Mouse (Mus musculus) stomach, embryonic 16.5 days (tissue): ENCODE results near the gene Agxt. TPM values are rescaled to one million over a fixed set of nuclear protein-coding genes. Genes with fewer than 3 reads are reported as not detected.
A peak's percentile ranks its signal among the peaks of the same experiment; 100 is the strongest.

ENCODE experiments used
- ATAC-seq: fragments of 200-750 bp; cut with Nextera tagmentation; 2 replicates; pipeline ENCODE4 v1.8.0; 2017; ENCODE audit warnings: moderate number of reproducible peaks, moderate TSS enrichment; ENCODE audit not compliant: insufficient read depth, low FRiP score
- H3K27ac ChIP-seq: fragments of 300-500 bp; sonication (generic); 2 replicates; pipeline ENCODE4 v1.5.1; 2014; ENCODE audit warnings: low read length
- H3K27me3 ChIP-seq: fragments of 300-500 bp; sonication (generic); 2 replicates; pipeline ENCODE4 v1.6.1; 2014; ENCODE audit warnings: low read length, control low read depth, mixed read lengths; ENCODE audit not compliant: control insufficient read depth, insufficient read depth
- H3K36me3 ChIP-seq: fragments of 300-500 bp; sonication (generic); 2 replicates; pipeline ENCODE4 v1.6.1; 2014; ENCODE audit warnings: low read length; ENCODE audit not compliant: control insufficient read depth, insufficient read depth
- H3K4me1 ChIP-seq: fragments of 300-500 bp; sonication (generic); 2 replicates; pipeline ENCODE4 v1.6.1; 2014; ENCODE audit warnings: low read length, control low read depth, mixed read lengths; ENCODE audit not compliant: control insufficient read depth, insufficient read depth
- H3K4me2 ChIP-seq: fragments of 300-500 bp; sonication (generic); 2 replicates; pipeline ENCODE4 v1.6.1; 2014; ENCODE audit warnings: low read depth, low read length, mixed read lengths
- H3K4me3 ChIP-seq: fragments of 300-500 bp; sonication (generic); replicated peaks from 2 replicates; pipeline ENCODE4 v1.5.1; 2014; ENCODE audit warnings: mild to moderate bottlenecking, low read length
- H3K9ac ChIP-seq: fragments of 300-500 bp; sonication (generic); 2 replicates; pipeline ENCODE4 v1.6.1; 2014; ENCODE audit warnings: low read length
- H3K9me3 ChIP-seq: fragments of 300-500 bp; sonication (generic); replicated peaks from 2 replicates; pipeline ENCODE4 v1.6.1; 2016; ENCODE audit warnings: low read length, control low read depth; ENCODE audit not compliant: control insufficient read depth
- WGBS: fragments of 180-500 bp; shearing (Covaris S2); extraction: QIAGEN DNeasy Blood & Tissue Kit; methylation state at CpG from one replicate; pipeline ENCODE4 v1.1.7; 2014; 5-methylcytosine and 5-hydroxymethylcytosine counted together
- polyA plus RNA-seq: library from polyadenylated mRNA; unstranded; fragments of >200 nt; fragmentation: Nextera tagmentation; extraction: Ambion mirVana; gene quantifications from 2 replicates; pipeline ENCODE4 v1.2.1, GENCODE M21; 2015

Agxt gene
- polyA plus RNA-seq, 1 experiment from 2014 or later, result 0.53 TPM

DNA sequence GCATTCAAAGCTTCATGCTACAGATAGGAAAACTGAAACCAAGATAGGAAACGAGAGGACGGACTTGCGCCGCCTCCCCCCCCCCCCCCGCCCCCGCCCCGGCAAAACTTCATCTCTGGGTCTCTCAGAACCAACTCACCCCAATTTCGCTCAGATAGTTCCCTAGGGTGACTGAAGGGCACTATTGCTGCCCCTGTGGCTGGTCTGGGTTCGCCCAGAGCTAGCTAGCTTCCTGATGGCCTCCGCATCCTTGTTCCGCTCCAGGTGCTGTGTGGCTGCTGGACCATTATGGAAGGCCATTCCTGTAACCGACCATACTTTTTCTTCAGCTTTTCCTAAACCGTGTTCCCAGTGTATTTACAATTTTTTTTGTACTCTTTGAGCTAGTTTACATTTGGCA lies 19.6 kb upstream of the Agxt start:
- peak overlapping the region; percentile 65 for H3K4me2 ChIP-seq
- H3K9ac ChIP-seq, result peak overlapping the region; percentile 54; the same call in 1 of the 2 replicates
- no peak overlapping the region for H3K27ac ChIP-seq
- ATAC-seq, result no peak
- H3K4me3 ChIP-seq, result peak overlapping the region; percentile 40
- H3K4me1 ChIP-seq, result peaks cover 5% of the 10 kb centered on the region; the same call in 1 of the 2 replicates
- 22% methylated on average over 13 of the region's 13 CpGs for WGBS
- H3K27me3 ChIP-seq, result no peaks in the 10 kb centered on the region
- H3K36me3 ChIP-seq, result no peaks in the 10 kb centered on the region
- H3K9me3 ChIP-seq, result peaks cover 4% of the 10 kb centered on the region; the same call in 1 of the 2 replicates

DNA sequence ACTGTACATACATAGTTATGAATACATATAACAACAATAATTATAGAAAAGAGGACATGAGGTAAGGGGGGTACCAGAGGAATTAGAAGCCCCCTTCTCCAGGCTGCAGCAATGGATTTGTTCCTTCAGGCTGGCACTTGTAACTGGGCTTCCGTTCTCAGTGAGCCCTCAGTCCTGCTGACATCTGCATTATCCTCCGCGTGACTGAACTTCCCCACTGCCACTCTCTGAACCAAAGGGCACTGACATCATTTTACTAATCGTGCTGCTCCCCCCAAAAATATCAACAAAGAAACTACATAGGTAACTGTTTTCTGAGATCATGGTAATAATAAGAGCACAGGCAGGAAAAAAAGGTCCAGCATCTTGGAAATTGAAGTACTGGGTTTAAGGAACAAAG lies 16.2 kb upstream of the Agxt start:
- no peak for ATAC-seq
- WGBS, result 43% methylated on average over 4 of the region's 4 CpGs
- Histone ChIP-seq H3K4me3 (no peak overlapping the region), H3K9me3 (no peaks in the 10 kb centered on the region), H3K9ac (no peak overlapping the region), H3K4me2 (no peak overlapping the region), H3K36me3 (no peaks in the 10 kb centered on the region), H3K4me1 (peaks cover 5% of the 10 kb centered on the region; the same call in 1 of the 2 replicates), H3K27me3 (no peaks in the 10 kb centered on the region), H3K27ac (no peak overlapping the region)

DNA sequence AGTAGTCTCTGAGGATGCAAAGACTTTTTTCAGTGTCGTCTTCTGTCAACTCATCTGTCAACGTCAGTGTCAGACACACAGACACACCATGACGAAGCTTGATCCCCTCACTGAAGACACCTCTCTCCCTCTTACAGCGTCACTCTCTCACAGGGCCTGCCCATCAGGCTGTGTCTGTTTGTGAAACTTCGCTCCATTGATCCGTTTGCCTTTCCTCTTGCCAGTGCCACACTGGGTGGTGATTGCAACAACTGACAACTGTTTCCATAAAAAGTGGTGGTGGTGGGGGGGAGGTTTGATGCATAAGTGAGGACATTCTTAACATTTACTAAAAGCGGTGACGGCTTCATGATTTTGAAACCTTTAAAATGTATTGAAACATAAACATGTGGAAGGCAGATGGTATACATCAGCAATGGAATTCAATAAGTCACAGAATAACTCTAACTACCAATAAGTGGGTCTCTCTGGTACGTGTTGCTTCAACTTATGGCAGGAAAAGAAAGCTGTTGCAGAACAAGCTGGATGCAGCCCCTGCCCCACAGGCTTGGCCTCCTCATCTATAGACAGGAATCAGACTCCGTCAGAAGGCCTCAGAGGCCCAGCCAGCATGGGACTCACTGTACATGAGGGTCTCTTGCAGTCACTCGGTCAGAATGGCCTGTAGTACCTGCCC lies 11.7 kb upstream of the Agxt start:
- Histone ChIP-seq H3K9ac (no peak overlapping the region), H3K4me3 (no peak overlapping the region), H3K4me2 (no peak overlapping the region), H3K4me1 (no peaks in the 10 kb centered on the region), H3K9me3 (no peaks in the 10 kb centered on the region), H3K36me3 (no peaks in the 10 kb centered on the region), H3K27ac (no peak overlapping the region), H3K27me3 (no peaks in the 10 kb centered on the region)
- no peak for ATAC-seq
- 58% methylated on average over 11 of the region's 11 CpGs for WGBS

DNA sequence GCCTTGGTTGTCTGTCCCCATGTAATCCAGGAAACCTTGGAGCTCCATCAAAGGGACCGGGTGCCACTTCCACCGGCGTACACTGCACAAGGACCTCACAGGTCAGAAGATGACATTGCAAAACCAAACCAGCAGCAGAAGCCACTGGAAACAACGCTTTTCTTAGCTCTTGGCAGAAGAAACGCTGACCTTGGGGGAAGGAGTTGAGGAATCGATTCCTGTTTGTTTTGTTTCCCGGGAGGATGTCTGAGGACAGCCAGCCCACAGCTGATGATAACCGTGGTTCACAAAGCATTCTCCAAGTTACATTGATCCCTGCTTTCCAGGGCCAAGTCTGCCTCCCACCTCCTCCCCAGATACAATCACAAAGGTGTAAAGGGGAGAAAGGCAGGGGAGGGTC lies 11.0 kb upstream of the Agxt start:
- H3K36me3 ChIP-seq, result no peaks in the 10 kb centered on the region
- H3K9me3 ChIP-seq, result no peaks in the 10 kb centered on the region
- peaks cover 3% of the 10 kb centered on the region; the same call in 1 of the 2 replicates for H3K4me1 ChIP-seq
- no peak overlapping the region for H3K4me3 ChIP-seq
- no peak overlapping the region for H3K9ac ChIP-seq
- no peak overlapping the region for H3K4me2 ChIP-seq
- no peak for ATAC-seq
- no peaks in the 10 kb centered on the region for H3K27me3 ChIP-seq
- 53% methylated on average over 8 of the region's 8 CpGs for WGBS
- no peak overlapping the region for H3K27ac ChIP-seq

DNA sequence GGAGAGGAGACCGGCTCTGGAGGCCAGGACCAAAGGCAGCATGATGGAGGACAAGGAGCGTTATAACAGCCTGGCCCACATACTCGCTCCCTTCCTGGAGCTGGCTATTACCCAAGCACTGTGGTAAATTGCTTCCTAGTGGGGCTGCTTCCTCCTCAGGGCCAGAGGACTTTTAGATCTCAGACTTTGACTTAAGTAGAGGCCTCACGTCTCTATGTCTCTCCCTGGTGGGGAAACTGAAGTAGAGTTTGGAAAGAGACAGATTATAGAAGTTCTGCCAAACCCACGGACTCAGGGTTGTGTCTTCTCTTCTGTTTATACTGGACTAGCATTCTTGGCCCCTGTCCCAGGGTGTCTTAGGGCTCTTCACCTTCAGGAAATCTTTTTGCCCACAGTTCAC lies 9.8 kb upstream of the Agxt start:
- H3K9me3 ChIP-seq, result no peaks in the 10 kb centered on the region
- H3K4me3 ChIP-seq, result no peak overlapping the region
- H3K27me3 ChIP-seq, result no peaks in the 10 kb centered on the region
- H3K9ac ChIP-seq, result no peak overlapping the region
- ATAC-seq, result no peak
- no peak overlapping the region for H3K4me2 ChIP-seq
- no peaks in the 10 kb centered on the region for H3K36me3 ChIP-seq
- 52% methylated on average over 5 of the region's 5 CpGs for whole genome bisulfite sequencing
- H3K27ac ChIP-seq, result no peak overlapping the region
- peaks cover 5% of the 10 kb centered on the region; the same call in 1 of the 2 replicates for H3K4me1 ChIP-seq

DNA sequence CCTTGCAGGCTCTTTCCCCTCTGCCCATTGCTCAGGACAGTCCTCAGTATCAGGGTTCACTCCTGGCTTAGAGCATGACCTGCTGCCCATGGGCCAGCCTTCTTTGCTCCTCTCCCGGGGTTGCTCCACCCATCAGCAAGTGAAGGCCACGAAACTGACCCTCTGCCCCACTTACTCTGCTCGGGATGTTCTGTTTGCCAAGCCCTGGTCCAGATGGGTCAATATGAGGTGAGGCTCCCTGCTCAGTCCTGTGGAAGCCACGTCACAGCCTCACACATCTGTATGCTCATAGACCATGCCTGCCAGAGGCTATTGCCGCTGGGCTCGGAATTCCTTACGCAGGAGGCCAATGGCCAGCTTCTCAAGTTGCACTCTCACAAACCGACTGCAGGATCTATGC lies 6.8 kb upstream of the Agxt start:
- no peaks in the 10 kb centered on the region for H3K9me3 ChIP-seq
- 79% methylated on average over 8 of the region's 8 CpGs for WGBS
- no peaks in the 10 kb centered on the region for H3K27me3 ChIP-seq
- H3K9ac ChIP-seq, result no peak overlapping the region
- H3K27ac ChIP-seq, result no peak overlapping the region
- H3K4me1 ChIP-seq, result peaks cover 5% of the 10 kb centered on the region; the same call in 1 of the 2 replicates
- H3K4me3 ChIP-seq, result no peak overlapping the region
- H3K4me2 ChIP-seq, result no peak overlapping the region
- ATAC-seq, result no peak
- H3K36me3 ChIP-seq, result no peaks in the 10 kb centered on the region

DNA sequence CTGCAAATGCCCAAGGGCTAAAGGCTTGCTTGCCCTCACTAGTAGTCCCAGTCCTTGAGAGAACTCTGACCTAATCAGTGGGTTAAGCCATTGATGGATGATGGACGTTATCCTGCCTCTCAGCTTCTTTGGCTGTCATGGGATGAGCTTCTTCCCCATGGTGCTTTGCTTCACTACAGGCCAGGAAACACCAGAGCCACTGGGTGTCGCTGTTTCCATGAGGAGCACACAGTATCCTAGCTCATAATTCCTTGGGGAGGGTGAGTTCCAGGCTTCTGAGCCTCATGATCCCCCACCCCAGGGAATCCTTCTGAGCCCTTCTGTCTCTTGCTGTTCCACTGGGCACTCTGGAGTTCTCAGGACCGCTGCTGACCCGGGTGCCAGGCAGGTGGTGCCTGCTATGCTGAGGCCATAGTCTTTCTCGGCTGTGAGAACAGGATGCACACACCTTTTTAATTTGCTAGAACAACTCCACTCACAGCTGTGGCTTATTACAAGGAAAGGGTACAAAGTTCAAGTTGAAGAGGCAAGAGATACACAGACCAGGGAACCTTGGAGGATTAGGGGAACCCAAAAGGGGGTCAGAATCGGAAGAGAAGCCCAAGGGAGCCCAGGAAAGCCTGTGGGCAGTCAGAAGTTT lies 6.2 kb upstream of the Agxt start:
- Histone ChIP-seq H3K27me3 (no peaks in the 10 kb centered on the region), H3K4me3 (no peak overlapping the region), H3K4me1 (peaks cover 5% of the 10 kb centered on the region; the same call in 1 of the 2 replicates), H3K4me2 (no peak overlapping the region), H3K27ac (no peak overlapping the region), H3K36me3 (no peaks in the 10 kb centered on the region), H3K9me3 (no peaks in the 10 kb centered on the region), H3K9ac (no peak overlapping the region)
- ATAC-seq, result peak; percentile 30; the same call in 1 of the 2 replicates
- WGBS, result 22% methylated on average over 6 of the region's 6 CpGs

DNA sequence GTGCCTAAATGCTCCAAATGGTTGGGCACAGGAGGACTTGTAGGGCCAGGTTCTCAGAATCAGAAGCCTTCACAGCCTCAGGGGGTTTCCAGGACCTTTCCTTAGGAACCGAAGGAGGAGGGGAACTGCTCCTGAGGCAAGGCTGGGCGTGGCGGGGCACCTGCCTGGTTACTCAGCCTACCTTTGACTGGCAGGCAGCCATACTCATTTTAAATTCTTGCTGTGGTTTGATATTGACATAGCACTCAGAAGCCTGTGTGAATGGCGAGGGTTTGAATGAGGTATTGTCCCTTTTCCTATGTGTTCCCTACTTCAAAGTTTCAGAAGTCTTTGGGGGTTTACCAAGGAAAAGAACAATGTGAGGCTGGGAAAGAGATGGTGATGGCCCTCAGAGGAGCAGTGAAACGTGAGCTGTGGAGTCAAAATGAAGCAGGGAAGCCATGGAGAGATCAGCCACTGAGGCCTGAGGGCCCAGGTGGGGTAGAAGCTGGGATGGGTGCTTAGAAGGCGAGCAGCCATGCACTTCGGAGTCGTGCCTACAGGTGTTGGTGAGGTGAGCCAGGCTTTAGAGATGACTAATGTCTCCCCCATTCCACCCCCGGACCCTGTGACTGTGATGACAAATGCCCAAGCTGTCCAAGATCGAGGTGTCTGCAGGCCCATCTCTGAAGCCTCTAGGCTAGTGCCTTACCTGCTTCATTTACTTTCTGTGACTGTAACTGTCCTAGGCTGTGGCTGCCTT lies 4.6 kb upstream of the Agxt start:
- Histone ChIP-seq H3K9me3 (no peaks in the 10 kb centered on the region), H3K4me2 (no peak overlapping the region), H3K9ac (no peak overlapping the region), H3K27me3 (no peaks in the 10 kb centered on the region), H3K4me3 (no peak overlapping the region), H3K27ac (peak overlapping the region; percentile 73), H3K36me3 (no peaks in the 10 kb centered on the region), H3K4me1 (peaks cover 5% of the 10 kb centered on the region; the same call in 1 of the 2 replicates)
- WGBS, result 57% methylated on average over 10 of the region's 10 CpGs
- ATAC-seq, result peak; percentile 38; the same call in 1 of the 2 replicates

DNA sequence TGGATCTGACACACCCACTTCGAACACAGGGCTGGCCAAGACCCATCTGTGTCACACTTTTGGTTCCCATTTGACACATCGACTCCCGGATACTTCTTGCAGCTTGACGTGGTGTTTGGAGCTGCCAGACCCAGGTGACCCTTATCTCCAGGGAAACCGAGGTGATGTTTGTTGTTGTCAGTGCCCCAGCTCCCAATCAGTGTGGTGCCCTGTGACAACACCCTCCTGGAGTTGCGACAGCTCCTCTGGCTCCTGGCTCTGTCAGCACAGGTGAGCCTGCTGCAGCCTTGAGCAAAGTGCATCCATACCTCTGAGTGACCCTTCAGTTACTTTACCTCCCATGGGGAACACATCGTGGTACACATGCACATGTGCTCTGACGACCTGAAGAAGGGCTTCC lies 2.4 kb upstream of the Agxt start:
- Histone ChIP-seq H3K4me1 (peaks cover 5% of the 10 kb centered on the region; the same call in 1 of the 2 replicates), H3K27ac (no peak overlapping the region), H3K4me2 (no peak overlapping the region), H3K36me3 (no peaks in the 10 kb centered on the region), H3K9me3 (no peaks in the 10 kb centered on the region), H3K4me3 (no peak overlapping the region), H3K9ac (no peak overlapping the region), H3K27me3 (no peaks in the 10 kb centered on the region)
- ATAC-seq, result no peak
- 47% methylated on average over 8 of the region's 8 CpGs for WGBS
